Mouse (Mus musculus): Measurements from ENCODE around the gene Pknox2.

Gene Pknox2

GRCm38 (mm10) chr9:37140464-37141181 is 6.6 kb downstream of the Pknox2 start:
- no peak for DNase-seq (ENCODE audit: low read depth)

GRCm38 (mm10) chr9:37139514-37139913 is 7.7 kb downstream of the Pknox2 start:
- DNase-seq (ENCODE audit: low read depth) = peak; percentile 22

DNA sequence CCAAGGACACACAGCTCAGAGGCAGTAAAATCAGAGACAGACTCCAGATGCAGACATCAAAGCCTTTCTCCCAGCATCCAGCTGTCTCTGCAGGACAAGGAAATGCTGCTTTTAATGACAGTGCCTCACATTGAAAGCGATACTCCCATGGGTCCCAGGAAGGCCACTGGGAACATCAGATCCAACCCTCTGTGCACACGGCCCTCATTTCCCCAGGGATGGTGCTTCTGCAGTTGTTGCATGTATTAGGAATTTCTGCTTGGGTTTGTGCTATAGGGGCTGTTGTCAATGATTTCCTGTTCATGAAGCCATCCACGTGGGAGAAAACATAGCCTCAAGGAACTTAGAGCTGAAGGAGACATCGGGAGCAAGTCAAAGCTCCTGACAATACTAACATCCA is 8.3 kb downstream of the Pknox2 start:
- DNase-seq (ENCODE audit: low read depth) = no peak

DNA sequence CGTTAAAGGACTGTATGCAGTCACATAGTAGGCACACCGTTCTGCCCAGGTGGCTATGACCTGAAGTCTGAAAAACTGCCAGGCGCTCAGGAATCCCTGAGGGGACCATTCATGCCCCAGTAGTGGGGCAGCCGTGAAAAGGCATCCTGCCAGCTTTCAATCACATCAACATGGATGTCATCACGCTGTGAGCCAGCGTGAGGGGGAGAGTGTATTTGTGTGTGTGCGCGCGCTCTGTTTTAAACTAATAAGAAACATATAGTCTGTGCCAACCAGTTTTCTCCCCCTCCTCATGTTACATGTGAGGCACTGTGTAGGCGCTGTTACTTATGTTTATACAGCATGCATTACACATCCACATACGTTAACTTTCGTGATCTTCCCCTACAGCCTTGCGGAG is 10.9 kb downstream of the Pknox2 start:
- DNase-seq (ENCODE audit: low read depth) = no peak

DNA sequence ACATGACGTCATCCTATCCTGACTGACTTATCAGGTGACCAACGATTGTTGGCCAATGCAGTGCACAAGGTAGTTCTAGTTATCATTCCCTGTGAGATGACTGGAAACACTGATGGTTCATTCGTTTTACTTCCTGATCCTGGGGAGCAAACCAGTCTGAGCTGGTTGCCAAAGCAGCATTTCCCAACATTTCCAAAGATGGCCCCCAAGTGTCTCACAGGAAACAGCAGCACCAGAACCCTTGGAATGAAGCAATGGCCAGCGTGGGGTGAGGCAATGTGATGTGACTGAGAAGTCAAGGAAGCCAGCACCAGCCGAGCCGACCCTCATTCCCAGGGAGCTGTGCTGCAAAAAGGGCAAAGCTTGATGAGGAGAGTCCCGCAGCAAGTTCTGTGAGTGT is 13.7 kb downstream of the Pknox2 start:
- DNase-seq (ENCODE audit: low read depth) = peak; percentile 2

GRCm38 (mm10) chr9:37129046-37129445 is 18.2 kb downstream of the Pknox2 start:
- DNase-seq (ENCODE audit: low read depth) = no peak

DNA sequence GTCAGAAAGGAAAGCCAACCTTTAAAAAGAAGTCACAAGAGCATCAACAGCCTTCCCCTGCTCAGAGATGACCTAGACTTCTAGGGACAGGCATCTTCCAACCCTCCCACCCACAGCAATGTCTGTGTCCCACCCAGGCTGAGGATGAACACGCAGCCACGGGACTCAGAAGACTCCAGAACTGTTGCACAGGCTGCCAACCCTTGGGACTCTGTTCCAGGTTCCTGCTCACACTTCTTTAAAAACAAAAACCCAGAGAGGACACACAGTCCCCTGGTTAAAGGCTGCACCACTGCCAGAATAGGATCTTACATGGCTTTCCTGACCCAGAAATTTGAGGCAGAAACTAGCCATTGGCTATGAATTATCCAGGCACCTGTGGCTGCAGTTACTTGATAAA is 21.0 kb downstream of the Pknox2 start:
- no peak for DNase-seq (ENCODE audit: low read depth)

GRCm38 (mm10) chr9:37124696-37125480 is 22.3 kb downstream of the Pknox2 start:
- no peak for DNase-seq (ENCODE audit: low read depth)

DNA sequence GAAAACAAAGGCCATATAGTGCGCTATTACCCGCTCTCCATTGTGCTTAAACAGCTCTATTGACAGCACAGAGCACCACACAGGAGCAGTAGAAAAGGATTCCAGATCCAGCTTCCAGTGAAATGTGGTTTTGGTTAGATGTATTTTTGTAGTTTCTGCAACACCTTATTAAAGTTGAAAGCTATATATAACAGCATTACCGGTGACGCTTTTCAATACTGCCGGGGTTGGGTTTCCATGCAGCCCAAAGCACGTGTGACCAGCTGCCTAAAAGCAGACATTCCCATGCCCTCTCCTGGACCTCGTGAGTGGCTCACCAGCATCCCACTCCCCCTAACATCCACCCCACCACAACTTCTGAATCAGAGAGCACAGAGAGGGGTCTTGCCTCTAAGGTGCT is 23.8 kb downstream of the Pknox2 start:
- DNase-seq (ENCODE audit: low read depth) = no peak

DNA sequence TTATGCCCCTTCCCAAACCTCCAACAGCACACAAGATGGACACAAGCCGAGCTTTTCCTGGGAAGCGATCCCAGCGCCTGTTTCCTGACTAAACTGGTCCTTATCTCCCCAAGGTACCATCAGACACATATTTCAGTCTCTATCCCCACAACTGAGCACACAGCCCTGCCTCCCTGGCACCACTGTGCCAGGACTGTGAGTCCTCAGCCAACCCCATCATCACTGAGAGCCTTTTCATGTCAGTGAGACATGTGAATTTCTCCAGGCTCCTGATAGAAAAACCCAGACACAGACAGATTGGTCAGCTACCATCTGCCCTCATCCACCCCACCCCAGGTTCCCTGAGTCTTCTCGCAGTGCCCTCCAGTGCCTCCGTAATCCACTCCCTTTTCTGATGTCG is 24.2 kb downstream of the Pknox2 start:
- no peak for DNase-seq (ENCODE audit: low read depth)

DNA sequence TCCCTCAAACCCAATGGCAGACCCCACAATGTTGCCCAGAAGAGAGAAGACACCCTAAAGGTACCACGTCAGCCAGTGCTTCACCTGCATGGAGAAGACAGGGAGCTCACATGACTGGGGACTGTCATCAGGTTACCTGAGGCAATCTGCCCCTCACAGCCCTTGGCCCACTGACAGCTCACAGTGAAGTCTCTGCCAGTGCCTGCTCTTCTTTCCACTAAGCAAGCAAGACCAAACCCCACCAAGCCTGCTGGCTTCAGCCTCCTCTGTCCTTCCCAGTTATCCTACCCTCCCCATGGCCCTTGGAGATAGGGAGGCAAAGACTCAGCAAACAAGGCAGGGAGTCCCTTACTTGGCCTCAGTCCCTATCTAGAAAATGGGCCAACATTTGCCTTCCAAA is 24.8 kb downstream of the Pknox2 start:
- no peak for DNase-seq (ENCODE audit: low read depth)

DNA sequence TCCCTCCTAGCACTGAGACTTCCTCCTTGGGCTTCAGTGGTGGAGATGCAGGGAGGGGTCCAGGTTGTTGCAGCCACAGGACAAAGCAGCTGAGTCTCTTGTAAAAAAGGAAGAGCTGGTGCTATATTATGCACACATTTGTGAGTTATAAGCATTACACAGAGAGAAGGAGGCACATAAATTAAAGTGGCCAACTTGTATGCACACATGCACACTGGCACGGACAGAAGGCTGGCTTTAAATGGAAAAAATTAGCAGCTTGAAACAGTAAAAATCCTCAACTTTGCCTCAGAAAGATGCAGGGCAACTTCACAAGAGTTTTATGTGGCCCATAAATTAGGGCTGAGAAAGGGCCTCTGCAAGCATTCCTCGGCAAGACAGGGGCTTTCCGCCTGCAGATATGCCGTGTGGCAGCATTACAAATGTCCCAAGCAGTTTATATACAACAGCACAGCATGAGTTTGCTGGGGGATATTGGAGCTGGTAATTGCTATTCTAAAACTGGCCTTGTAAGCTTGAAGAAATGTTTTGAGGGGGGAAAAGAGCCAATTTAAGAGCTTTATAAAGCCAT is 25.4 kb downstream of the Pknox2 start:
- DNase-seq (ENCODE audit: low read depth) = no peak

GRCm38 (mm10) chr9:37120801-37121200 is 26.4 kb downstream of the Pknox2 start:
- no peak for DNase-seq (ENCODE audit: low read depth)

- DNase-seq (ENCODE audit: low read depth) = no peak
Observed at GRCm38 (mm10) chr9:37117529-37117928, 29.7 kb downstream of the Pknox2 start.

DNA sequence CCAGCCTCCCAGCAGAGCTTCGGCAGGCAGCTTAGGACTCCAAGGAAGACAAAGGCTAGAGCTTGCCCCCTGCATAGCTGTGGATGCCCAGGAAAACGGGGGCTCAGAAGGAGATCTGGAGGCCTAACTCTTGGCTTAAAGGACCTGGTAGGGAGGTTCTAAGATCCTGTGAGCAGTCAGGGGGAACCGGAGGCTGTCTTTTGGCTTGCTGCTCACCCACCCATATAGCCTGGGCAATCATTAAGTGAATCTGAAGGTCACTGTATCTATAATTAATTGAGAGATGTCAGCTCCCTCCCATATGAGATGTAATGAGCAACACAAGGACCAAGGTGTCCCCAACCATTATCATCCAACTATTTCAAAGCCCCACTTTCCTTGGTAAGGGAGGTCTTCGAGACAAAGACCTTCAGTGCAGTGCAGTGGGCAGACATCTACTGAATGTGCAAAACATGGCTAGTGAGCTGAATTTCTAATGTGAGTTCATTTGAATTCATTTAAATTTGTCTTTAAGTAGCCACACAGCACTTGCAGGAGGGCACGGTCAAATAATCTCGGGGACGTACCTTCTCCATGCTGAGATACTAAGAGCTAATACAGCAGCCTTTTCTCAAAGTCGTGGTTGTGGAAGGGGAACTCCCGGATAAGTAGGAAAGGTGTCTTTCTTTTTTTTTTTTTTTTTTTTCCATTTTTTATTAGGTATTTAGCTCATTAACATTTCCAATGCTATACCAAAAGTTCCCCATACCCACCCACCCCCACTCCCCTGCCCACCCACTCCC is 30.4 kb downstream of the Pknox2 start:
- DNase-seq (ENCODE audit: low read depth) = no peak

- DNase-seq (ENCODE audit: low read depth) = no peak
Observed at GRCm38 (mm10) chr9:37115820-37116219, 31.4 kb downstream of the Pknox2 start.

DNA sequence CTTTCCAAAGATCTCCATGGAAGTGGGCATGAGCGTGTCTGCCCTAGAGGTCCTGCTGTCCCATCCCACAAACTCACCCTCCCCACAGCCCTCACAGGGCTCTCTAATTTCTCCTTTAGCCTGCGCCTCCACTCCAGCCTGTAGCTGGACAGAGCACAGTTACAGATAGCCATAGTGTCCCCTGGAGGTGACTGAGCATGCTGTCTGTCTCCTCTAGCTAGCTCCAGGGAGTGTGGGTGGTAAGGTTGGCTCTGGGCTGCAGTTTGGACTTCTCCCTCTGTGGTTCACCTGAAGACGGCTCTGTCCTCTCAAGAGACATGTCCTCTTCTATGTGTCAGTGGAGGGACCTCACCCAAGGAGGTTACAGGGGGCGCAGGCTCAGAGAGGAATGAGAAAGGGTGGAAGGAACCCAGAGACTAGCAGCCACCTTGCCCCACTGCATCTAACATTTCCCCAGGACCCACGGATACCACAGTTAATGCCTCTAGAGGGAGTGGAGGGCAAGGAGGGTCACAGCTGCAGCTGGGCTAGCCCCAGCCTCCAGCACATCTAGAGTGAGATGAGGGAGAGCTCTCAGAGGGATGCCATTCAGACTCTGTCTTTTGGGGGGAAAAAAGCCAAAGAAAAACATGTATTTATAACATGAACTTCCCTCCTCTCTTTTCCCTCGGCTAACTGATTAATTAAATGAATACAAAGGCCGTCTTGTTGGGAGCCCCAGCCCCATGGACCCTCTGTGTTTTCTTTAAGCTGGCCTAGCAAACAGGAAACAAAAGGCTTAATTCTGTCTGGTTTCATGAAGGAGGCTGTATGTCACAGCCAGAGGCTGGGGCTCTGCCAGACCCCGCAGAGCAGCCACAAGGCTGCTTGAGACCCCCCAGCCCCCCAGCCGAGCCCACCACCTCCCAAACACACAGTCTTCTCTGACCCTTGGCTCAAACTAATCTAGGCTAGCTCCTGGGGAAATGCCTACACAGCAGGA is 32.6 kb downstream of the Pknox2 start:
- no peak for DNase-seq (ENCODE audit: low read depth)

DNA sequence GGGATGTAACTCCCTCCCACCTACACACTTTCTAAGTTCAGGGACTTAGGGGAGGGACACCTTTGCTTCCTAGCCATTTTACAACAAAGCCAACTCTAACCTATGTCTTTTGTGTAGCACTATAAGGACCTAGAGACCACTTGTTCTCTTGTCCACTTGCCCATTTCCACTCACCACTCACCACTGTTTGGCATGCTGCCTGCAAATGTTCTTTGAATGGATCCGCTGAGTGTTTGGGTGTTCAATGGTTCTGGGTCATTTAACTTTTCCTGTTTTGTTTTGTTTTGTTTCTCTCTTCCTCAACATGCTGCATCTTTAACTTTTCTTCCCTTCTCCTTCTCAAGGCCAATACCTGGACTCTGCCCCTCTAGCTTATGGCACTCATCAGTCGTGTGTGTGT is 39.7 kb downstream of the Pknox2 start:
- DNase-seq (ENCODE audit: low read depth) = no peak

- no peak for DNase-seq (ENCODE audit: low read depth)
Observed at GRCm38 (mm10) chr9:37106808-37107207, 40.4 kb downstream of the Pknox2 start.

DNA sequence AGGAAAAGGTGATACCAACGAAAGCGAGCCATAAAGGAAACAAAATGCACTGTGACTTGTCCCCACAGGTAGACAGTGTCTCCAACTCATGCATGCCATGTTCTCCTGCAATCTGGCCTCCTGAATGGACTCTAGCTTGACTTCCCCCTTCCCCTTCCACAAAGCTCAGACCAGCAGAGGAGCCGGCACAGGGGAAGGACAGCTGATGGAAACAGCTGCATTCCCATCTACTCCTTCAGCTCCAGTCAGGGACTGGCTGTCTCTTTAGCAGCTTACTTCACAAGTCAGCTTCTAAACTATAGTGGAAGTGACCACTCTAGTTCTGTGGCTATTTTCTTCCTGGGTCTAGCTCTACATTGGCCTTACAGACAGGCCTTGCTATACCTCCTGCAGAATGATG is 43.0 kb downstream of the Pknox2 start:
- no peak for DNase-seq (ENCODE audit: low read depth)

DNA sequence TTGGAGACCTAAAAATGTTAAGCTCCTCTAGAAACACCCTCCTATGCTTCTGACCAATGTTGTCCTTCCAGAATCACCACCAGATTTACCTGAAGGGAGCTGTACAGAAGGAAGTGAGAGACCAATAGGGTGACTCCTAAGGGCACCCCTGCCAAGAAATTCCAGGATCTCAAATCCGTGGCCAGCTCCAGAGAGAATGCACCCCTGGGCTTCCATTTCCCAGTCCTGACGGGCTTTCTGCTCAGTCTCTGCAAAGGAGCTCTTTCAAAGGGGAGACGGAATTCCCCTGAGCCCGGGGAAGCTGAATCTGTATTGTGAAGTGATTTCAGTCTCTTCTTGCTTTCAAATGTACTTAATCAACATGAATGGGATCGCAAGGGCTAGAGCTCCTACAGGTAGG is 43.4 kb downstream of the Pknox2 start:
- DNase-seq (ENCODE audit: low read depth) = no peak
